Mouse (Mus musculus) right cerebral cortex, adult 2 months (tissue): ENCODE data around the gene Gm4307.
"Not testable (repeated sequence)": the region's sequence is repeated elsewhere in the genome, so short reads cannot be mapped to it uniquely, and the experiment has no call there.

Experiments
- DNase-seq, 2 experiments: peaks; one replicate each; pipeline ENCODE4 v3.0.0; 2021 to 2022; ENCODE audit warnings: low spot score in 2 of 2

Gm4307 gene

DNA sequence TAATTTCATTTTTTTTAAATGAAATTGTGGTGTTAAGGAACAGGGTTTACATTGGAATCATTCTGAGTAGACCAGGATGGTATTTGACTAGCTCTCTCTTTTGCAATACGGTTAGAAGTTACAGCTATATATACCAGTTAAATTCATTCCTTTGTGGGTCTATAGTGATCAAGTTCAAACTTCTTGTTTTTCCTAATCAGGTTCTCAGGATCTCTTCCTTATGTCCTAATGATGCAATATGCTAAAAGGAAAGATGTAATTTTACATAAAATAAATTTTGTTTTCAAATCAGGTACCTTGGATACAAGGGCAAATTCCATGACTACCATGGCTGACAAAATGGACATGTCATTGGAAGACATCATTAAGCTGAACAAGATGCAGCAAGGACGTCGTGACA is at the start of gene Gm4307:
Gene Gm4307, plus strand, starts transcription at position 301 of the 400 bp plus-strand sequence.
- DNase-seq = not testable (repeated sequence)

DNA sequence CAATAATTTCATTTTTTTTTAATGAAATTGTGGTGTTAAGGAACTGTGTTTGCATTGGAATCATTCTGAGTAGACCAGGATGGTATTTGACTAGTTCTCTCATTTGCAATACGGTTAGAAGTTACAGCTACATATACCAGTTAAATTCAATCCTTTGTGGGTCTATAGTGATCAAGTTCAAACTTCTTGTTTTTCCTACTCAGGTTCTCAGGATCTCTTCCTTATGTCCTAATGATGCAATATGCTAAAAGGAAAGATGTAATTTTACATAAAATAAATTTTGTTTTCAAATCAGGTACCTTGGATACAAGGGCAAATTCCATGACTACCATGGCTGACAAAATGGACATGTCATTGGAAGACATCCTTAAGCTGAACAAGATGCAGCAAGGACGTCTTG is 25.8 kb upstream of the Gm4307 start, which contains the start of gene Gm4301:
Gene Gm4301, plus strand, starts transcription at position 301 of the 400 bp plus-strand sequence.
- not testable (repeated sequence) for DNase-seq

DNA sequence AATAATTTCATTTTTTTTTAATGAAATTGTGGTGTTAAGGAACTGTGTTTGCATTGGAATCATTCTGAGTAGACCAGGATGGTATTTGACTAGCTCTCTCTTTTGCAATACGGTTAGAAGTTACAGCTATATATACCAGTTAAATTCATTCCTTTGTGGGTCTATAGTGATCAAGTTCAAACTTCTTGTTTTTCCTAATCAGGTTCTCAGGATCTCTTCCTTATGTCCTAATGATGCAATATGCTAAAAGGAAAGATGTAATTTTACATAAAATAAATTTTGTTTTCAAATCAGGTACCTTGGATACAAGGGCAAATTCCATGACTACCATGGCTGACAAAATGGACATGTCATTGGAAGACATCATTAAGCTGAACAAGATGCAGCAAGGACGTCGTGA is 20.6 kb upstream of the Gm4307 start, which contains the start of gene Gm4302:
Gene Gm4302, plus strand, starts transcription at position 301 of the 400 bp plus-strand sequence.
- DNase-seq = not testable (repeated sequence)

DNA sequence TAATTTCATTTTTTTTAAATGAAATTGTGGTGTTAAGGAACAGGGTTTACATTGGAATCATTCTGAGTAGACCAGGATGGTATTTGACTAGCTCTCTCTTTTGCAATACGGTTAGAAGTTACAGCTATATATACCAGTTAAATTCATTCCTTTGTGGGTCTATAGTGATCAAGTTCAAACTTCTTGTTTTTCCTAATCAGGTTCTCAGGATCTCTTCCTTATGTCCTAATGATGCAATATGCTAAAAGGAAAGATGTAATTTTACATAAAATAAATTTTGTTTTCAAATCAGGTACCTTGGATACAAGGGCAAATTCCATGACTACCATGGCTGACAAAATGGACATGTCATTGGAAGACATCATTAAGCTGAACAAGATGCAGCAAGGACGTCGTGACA is 15.5 kb upstream of the Gm4307 start, which contains the start of gene Gm4303:
Gene Gm4303, plus strand, starts transcription at position 301 of the 400 bp plus-strand sequence.
- not testable (repeated sequence) for DNase-seq

DNA sequence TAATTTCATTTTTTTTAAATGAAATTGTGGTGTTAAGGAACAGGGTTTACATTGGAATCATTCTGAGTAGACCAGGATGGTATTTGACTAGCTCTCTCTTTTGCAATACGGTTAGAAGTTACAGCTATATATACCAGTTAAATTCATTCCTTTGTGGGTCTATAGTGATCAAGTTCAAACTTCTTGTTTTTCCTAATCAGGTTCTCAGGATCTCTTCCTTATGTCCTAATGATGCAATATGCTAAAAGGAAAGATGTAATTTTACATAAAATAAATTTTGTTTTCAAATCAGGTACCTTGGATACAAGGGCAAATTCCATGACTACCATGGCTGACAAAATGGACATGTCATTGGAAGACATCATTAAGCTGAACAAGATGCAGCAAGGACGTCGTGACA is 10.3 kb upstream of the Gm4307 start, which contains the start of gene Gm4305:
Gene Gm4305, plus strand, starts transcription at position 301 of the 400 bp plus-strand sequence.
- not testable (repeated sequence) for DNase-seq

DNA sequence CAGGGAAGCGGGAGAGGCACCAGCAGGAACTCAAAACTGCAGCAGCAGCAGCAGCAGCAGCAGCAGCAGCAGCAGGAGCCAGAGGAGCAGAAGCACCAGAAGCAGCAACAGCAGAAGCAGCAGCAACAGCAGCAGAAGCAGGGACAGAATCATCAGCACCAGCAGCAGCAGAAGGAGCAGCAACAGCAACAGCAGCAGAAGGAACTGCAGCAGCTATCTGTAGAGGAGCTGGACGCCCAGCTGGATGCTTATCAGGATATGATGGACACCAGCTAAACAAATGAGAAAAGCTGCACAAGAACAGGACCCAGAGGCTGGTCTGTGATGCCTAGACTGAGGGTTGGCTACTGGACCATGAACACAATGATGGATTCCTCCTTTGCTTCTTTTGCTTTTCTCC is 4.3 kb upstream of the Gm4307 start:
- peak; percentile 1 to 3 for DNase-seq

DNA sequence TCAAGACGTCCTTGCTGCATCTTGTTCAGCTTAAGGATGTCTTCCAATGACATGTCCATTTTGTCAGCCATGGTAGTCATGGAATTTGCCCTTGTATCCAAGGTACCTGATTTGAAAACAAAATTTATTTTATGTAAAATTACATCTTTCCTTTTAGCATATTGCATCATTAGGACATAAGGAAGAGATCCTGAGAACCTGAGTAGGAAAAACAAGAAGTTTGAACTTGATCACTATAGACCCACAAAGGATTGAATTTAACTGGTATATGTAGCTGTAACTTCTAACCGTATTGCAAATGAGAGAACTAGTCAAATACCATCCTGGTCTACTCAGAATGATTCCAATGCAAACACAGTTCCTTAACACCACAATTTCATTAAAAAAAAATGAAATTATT is 21.3 kb downstream of the Gm4307 start, which contains the start of gene Gm4312:
Gene Gm4312, minus strand, starts transcription at position 101 of the 400 bp plus-strand sequence.
- DNase-seq = not testable (repeated sequence)

DNA sequence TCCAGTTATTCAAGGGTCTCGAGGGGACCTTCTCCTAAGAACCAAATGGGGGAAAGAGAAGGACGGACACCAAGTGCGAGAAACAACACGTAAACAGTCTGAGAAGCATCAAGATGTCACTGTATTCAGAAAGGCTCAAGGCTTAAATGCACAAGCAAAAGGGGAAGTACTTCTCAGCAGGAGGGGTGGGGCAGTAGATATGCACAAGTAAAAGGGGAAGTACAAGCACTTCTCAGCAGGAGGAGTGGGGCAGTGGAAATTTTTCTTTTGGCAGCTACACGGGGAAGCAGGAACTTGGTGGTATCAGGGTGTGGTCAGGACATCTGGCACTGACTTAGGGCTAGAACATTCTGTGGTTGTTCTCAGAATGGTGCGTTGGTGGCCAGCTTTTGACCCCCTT is 41.2 kb downstream of the Gm4307 start:
- not testable (repeated sequence) for DNase-seq
